Mouse (Mus musculus) heart, embryonic 14.5 days (tissue): ENCODE data around the gene Rapgef1. TPM values are rescaled to one million over a fixed set of nuclear protein-coding genes. Genes with fewer than 3 reads are reported as not detected.

Experiments
- ATAC-seq: fragments of 200-750 bp; cut with Nextera tagmentation; 2 replicates; pipeline ENCODE4 v1.8.0; 2017; ENCODE audit warnings: low read depth, moderate TSS enrichment; ENCODE audit not compliant: insufficient number of reproducible peaks, insufficient read depth, low FRiP score
- H3K27ac ChIP-seq, 2 experiments: fragments of 200-500 bp in 1 of 2; fragments of 300-500 bp in 1 of 2; sonication (generic) in 1 of 2; replicated peaks in 1 of 2; 2 replicates each; pipeline ENCODE4 v1.5.1; 2012 to 2014; ENCODE audit warnings: low read depth in 2 of 2, low read length in 2 of 2, control low read depth in 1 of 2, mild to moderate bottlenecking in 1 of 2, mixed read lengths in 1 of 2; ENCODE audit not compliant: control insufficient read depth in 1 of 2, insufficient read depth in 1 of 2
- H3K27me3 ChIP-seq: fragments of 300-500 bp; sonication (generic); 2 replicates; pipeline ENCODE4 v1.6.1; 2014; ENCODE audit warnings: mild to moderate bottlenecking, low read length, control low read depth; ENCODE audit not compliant: control insufficient read depth, insufficient read depth
- H3K36me3 ChIP-seq: fragments of 300-500 bp; sonication (generic); 2 replicates; pipeline ENCODE4 v1.6.1; 2014; ENCODE audit warnings: mild to moderate bottlenecking, control low read depth, low read length, mixed read lengths; ENCODE audit not compliant: control insufficient read depth, insufficient read depth
- H3K4me1 ChIP-seq, 2 experiments: fragments of 200-500 bp in 1 of 2; fragments of 300-500 bp in 1 of 2; sonication (generic) in 1 of 2; 2 replicates each; pipeline ENCODE4 v1.6.1; 2012 to 2014; ENCODE audit warnings: low read length in 2 of 2, control low read depth in 1 of 2, mixed read lengths in 1 of 2; ENCODE audit not compliant: control insufficient read depth in 2 of 2, insufficient read depth in 2 of 2
- H3K4me2 ChIP-seq: fragments of 300-500 bp; sonication (generic); 2 replicates; pipeline ENCODE4 v1.6.1; 2014; ENCODE audit warnings: mild to moderate bottlenecking, low read length
- H3K4me3 ChIP-seq, 2 experiments: fragments of 200-500 bp in 1 of 2; fragments of 300-500 bp in 1 of 2; sonication (generic) in 1 of 2; 2 replicates each; pipeline ENCODE4 v1.5.1; 2012 to 2014; ENCODE audit warnings: low read length in 2 of 2, mild to moderate bottlenecking in 2 of 2, control low read depth in 1 of 2, low read depth in 1 of 2, moderate library complexity in 1 of 2; ENCODE audit not compliant: control insufficient read depth in 1 of 2, insufficient read depth in 1 of 2
- H3K9ac ChIP-seq: fragments of 300-500 bp; sonication (generic); 2 replicates; pipeline ENCODE4 v1.6.1; 2014; ENCODE audit warnings: mild to moderate bottlenecking, low read length
- H3K9me3 ChIP-seq: fragments of 300-500 bp; sonication (generic); 2 replicates; pipeline ENCODE4 v1.6.1; 2016; ENCODE audit warnings: low read length, control low read depth; ENCODE audit not compliant: control insufficient read depth
- WGBS: fragments of 180-500 bp; shearing (Covaris S2); extraction: QIAGEN DNeasy Blood & Tissue Kit; methylation state at CpG from one replicate; pipeline ENCODE4 v1.1.7; 2014; 5-methylcytosine and 5-hydroxymethylcytosine counted together
- polyA plus RNA-seq: library from polyadenylated mRNA; unstranded; fragments of >200 nt; fragmentation: Nextera tagmentation; extraction: Ambion mirVana; gene quantifications from 2 replicates; pipeline ENCODE4 v1.2.1, GENCODE M21; 2014

Rapgef1 gene
- polyA plus RNA-seq, 1 experiment from 2014 or later, result 12.6 TPM

GRCm38 (mm10) chr2:29635966-29636507 lies 16.5 kb downstream of the Rapgef1 start:
- 84% methylated on average over 5 of the region's 5 CpGs for WGBS
- Histone ChIP-seq H3K4me1 (peaks cover 29 to 39% of the 10 kb centered on the region in 2 experiments), H3K27me3 (no peaks in the 10 kb centered on the region), H3K36me3 (no peaks in the 10 kb centered on the region), H3K9ac (no peak overlapping the region), H3K9me3 (no peaks in the 10 kb centered on the region), H3K4me2 (no peak overlapping the region), H3K4me3 (no peak overlapping the region), H3K27ac (no peak overlapping the region)
- no peak for ATAC-seq

- Histone ChIP-seq H3K9me3 (no peaks in the 10 kb centered on the region), H3K4me1 (peaks cover 24 to 33% of the 10 kb centered on the region in 2 experiments), H3K27me3 (no peaks in the 10 kb centered on the region), H3K4me2 (no peak overlapping the region), H3K27ac (no peak overlapping the region), H3K36me3 (no peaks in the 10 kb centered on the region), H3K9ac (no peak overlapping the region), H3K4me3 (no peak overlapping the region)
- ATAC-seq, result no peak
Measured at GRCm38 (mm10) chr2:29637528-29637927, 18.0 kb downstream of the Rapgef1 start.

GRCm38 (mm10) chr2:29639377-29639776 lies 19.9 kb downstream of the Rapgef1 start:
- Histone ChIP-seq H3K36me3 (no peaks in the 10 kb centered on the region), H3K4me1 (peaks cover 12 to 20% of the 10 kb centered on the region in 2 experiments)

DNA sequence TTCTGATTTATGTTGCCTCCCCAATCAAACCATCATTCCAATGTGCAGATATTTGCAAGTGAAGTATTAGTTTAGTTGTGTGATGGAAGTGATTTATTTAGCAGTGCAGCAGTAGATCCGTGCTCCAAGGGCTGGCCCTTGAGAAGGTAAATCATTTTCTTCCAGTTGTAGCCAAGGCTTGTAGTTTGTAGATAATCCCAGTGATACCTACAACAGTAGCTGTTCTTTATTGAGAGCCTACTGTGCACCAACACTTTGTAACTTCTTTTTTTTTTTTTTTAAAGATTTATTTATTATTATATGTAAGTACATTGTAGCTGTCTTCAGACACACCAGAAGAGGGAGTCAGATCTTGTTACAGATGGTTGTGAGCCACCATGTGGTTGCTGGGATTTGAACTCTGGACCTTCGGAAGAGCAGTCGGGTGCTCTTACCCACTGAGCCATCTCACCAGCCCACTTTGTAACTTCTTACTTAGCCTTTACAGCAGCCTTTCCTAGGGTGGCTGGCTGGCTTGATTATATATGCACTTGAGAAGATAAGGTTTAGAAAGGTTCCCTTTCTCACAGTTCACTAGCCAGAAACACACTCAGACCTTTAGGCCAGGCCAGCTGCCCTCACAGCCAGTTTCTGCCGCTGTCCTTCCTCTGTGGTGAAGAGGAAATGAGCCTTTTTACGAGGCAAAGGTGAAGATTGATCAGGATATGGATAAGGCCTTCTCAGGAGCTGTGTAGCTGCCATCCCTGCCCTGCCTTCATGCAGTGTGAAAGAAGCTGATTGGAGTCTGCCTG lies 20.6 kb downstream of the Rapgef1 start:
- no peak for ATAC-seq
- Histone ChIP-seq H3K9me3 (no peaks in the 10 kb centered on the region), H3K4me1 (peaks cover 6 to 15% of the 10 kb centered on the region in 2 experiments), H3K36me3 (no peaks in the 10 kb centered on the region), H3K4me2 (no peak overlapping the region), H3K27ac (peak overlapping the region in 1 of 2 experiments; percentile 67; a peak in 2 of 4 replicates), H3K9ac (no peak overlapping the region), H3K4me3 (no peak overlapping the region), H3K27me3 (no peaks in the 10 kb centered on the region)
- WGBS, result 69% methylated on average over 5 of the region's 5 CpGs

More at GRCm38 (mm10) chr2:29639377-29639776, 19.9 kb downstream of the Rapgef1 start:
- Histone ChIP-seq H3K9ac (no peak overlapping the region), H3K4me2 (no peak overlapping the region), H3K4me3 (no peak overlapping the region), H3K27ac (peak overlapping the region; percentile 12 to 67; a peak in 3 of 4 replicates), H3K27me3 (no peaks in the 10 kb centered on the region), H3K9me3 (no peaks in the 10 kb centered on the region)
- ATAC-seq, result peak; percentile 35; the same call in 1 of the 2 replicates
- WGBS, result 78% methylated on average over 1 of the region's 1 CpGs

GRCm38 (mm10) chr2:29641707-29642106 lies 22.2 kb downstream of the Rapgef1 start:
- Histone ChIP-seq H3K27ac (no peak overlapping the region), H3K9me3 (no peaks in the 10 kb centered on the region), H3K36me3 (no peaks in the 10 kb centered on the region), H3K4me3 (no peak overlapping the region), H3K4me1 (peaks cover 12 to 23% of the 10 kb centered on the region in 2 experiments), H3K4me2 (no peak overlapping the region), H3K9ac (no peak overlapping the region), H3K27me3 (no peaks in the 10 kb centered on the region)
- no peak for ATAC-seq
- WGBS, result 92% methylated on average over 3 of the region's 3 CpGs

DNA sequence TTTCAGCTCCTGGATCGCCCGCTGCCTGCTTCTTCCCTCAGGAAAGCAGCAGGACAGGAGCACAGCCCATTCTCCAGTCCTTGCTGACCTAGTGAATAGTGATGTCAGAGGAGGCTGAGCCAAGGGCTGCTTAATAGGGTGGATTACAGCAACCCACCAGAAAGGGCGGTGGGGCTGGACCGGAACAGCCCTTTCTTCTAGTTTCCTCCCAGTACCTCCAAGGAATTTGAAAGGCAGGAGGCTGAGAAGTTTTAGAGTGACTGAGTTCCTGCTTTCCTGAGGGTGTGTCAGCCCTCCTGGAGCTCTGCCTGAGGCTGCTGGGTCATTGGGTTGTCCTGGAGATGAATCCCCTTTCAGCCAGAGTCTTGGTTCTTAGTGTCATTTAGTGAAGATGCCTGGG lies 23.9 kb downstream of the Rapgef1 start:
- H3K27ac ChIP-seq, result peak overlapping the region in 1 of 2 experiments; percentile 63; a peak in 2 of 4 replicates
- no peaks in the 10 kb centered on the region for H3K36me3 ChIP-seq
- H3K4me1 ChIP-seq, result peaks cover 17 to 28% of the 10 kb centered on the region in 2 experiments
- WGBS, result 63% methylated on average over 4 of the region's 4 CpGs
- peak overlapping the region; percentile 22 to 25; a peak in 3 of 4 replicates for H3K4me3 ChIP-seq
- ATAC-seq, result peak; percentile 59
- no peaks in the 10 kb centered on the region for H3K9me3 ChIP-seq
- no peaks in the 10 kb centered on the region for H3K27me3 ChIP-seq
- H3K4me2 ChIP-seq, result peak overlapping the region; percentile 14
- peak overlapping the region; percentile 32; the same call in 1 of the 2 replicates for H3K9ac ChIP-seq

DNA sequence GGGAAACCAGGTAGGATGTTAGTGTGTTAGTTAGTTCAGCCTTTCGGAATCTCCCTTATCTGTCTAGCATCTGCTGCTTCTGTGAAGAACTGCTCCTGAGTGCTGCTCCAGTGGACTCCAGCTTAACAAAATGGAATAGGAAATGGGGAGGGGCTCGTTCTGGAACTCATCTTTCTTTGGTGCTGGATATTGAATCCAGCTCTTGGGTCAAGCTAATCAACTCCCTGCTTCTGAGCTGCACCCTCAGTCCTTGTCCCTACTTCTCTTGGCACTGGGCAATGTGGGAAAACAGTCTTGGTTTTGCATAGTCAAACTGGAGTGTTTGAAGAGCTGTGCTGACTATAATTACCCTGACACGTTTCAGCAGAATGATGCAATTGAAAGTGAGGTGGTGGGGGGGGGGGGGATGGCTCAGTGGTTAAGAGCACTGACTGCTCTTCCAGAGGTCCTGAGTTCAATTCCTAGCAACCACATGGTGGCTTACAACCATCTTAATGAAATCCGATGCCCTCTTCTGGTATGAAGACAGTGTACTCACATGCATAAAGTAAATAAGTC lies 25.6 kb downstream of the Rapgef1 start:
- H3K9ac ChIP-seq, result peak overlapping the region; percentile 21; the same call in 1 of the 2 replicates
- no peaks in the 10 kb centered on the region for H3K27me3 ChIP-seq
- no peak overlapping the region for H3K27ac ChIP-seq
- WGBS, result 66% methylated on average over 4 of the region's 4 CpGs
- H3K4me3 ChIP-seq, result peak overlapping the region in 1 of 2 experiments; percentile 14; a peak in 1 of 4 replicates
- H3K4me1 ChIP-seq, result peaks cover 20 to 37% of the 10 kb centered on the region in 2 experiments
- H3K36me3 ChIP-seq, result no peaks in the 10 kb centered on the region
- no peak for ATAC-seq
- H3K9me3 ChIP-seq, result no peaks in the 10 kb centered on the region
- H3K4me2 ChIP-seq, result peak overlapping the region; percentile 29
